Mouse (Mus musculus) G1E (cell line): Measurements from ENCODE around the gene Gpc5. TPM values are rescaled to one million over a fixed set of nuclear protein-coding genes. Genes with fewer than 3 reads are reported as not detected.

Experiments
- ATAC-seq: 2 replicates; pipeline ENCODE4 v1.8.0; 2016; ENCODE audit warnings: mild to moderate bottlenecking; ENCODE audit not compliant: insufficient number of reproducible peaks, poor library complexity, low FRiP score, severe bottlenecking; ENCODE audit errors: extremely low read depth
- DNase-seq: peaks from one replicate; pipeline ENCODE4 v3.0.0; 2012; ENCODE audit warnings: low spot score
- H3K27me3 ChIP-seq: 2 replicates; pipeline ENCODE4 v1.6.1; 2012; ENCODE audit warnings: mild to moderate bottlenecking, low read length, inconsistent platforms; ENCODE audit not compliant: insufficient read depth
- H3K36me3 ChIP-seq: replicated peaks from 2 replicates; pipeline ENCODE3; 2012; ENCODE audit warnings: mild to moderate bottlenecking, inconsistent platforms
- H3K4me1 ChIP-seq: 2 replicates; pipeline ENCODE4 v1.6.1; 2012; ENCODE audit warnings: low read depth, low read length, inconsistent platforms, mixed read lengths; ENCODE audit not compliant: insufficient read depth
- H3K4me3 ChIP-seq: 2 replicates; pipeline ENCODE4 v1.5.1; 2012; ENCODE audit warnings: low read depth, mild to moderate bottlenecking, inconsistent platforms, low read length, moderate library complexity, mixed read lengths
- H3K9me3 ChIP-seq: replicated peaks from 2 replicates; pipeline ENCODE4 v1.6.1; 2012; ENCODE audit warnings: inconsistent platforms
- CTCF ChIP-seq: IDR thresholded peaks from 2 replicates; pipeline ENCODE4 v1.5.1; 2012; ENCODE audit warnings: low read depth, low read length, inconsistent platforms, mixed read lengths
- GATA1 ChIP-seq: IDR thresholded peaks from 2 replicates; pipeline ENCODE4 v1.6.1; 2012; ENCODE audit warnings: borderline replicate concordance, low read length, inconsistent platforms, mixed read lengths
- GATA2 ChIP-seq: IDR thresholded peaks from 2 replicates; pipeline ENCODE4 v1.6.1; 2012; ENCODE audit warnings: low read depth, low read length, inconsistent platforms, borderline replicate concordance
- POLR2AphosphoS5 ChIP-seq: IDR thresholded peaks from 2 replicates; pipeline ENCODE4 v1.6.1; 2012; ENCODE audit warnings: low read depth, low read length, inconsistent platforms; ENCODE audit not compliant: insufficient replicate concordance
- TAL1 ChIP-seq: conservative IDR thresholded peaks from 2 replicates; pipeline ENCODE4 v1.6.1; 2012; ENCODE audit warnings: low read depth, low read length, inconsistent platforms, mixed read lengths
- polyA plus RNA-seq: library from polyadenylated mRNA; stranded (reverse); fragments of >175 nt; gene quantifications from 2 replicates; pipeline ENCODE4 v1.2.3, GENCODE M21; 2012
- total RNA-seq, 2 experiments: library from RNA; stranded (forward) in 1 of 2; stranded (reverse) in 1 of 2; fragments of 200-1000 nt in 1 of 2; fragments of >200 nt in 1 of 2; fragmentation: Nextera tagmentation in 1 of 2; gene quantifications; 2 replicates each; pipeline ENCODE4 v1.2.3; 2014 to 2017

Gene Gpc5
- total and polyA plus RNA-seq, 3 experiments = 0.16 TPM; not detected in 2

- ATAC-seq = no peak
- no peak overlapping the region for H3K4me3 ChIP-seq
- no peak for DNase-seq
- TF ChIP-seq GATA1 (no peak), CTCF (no peak), POLR2AphosphoS5 (no peak), GATA2 (no peak), TAL1 (no peak)
- H3K4me1 ChIP-seq = no peaks in the 10 kb centered on the region
- H3K36me3 ChIP-seq = no peaks in the 10 kb centered on the region
- no peaks in the 10 kb centered on the region for H3K27me3 ChIP-seq
- H3K9me3 ChIP-seq = peaks cover 18% of the 10 kb centered on the region
Observed at GRCm38 (mm10) chr14:116558141-116558800, 1466.3 kb downstream of the Gpc5 start.

- no peak for TF ChIP-seq TAL1
- TF ChIP-seq CTCF = no peak
- no peak for TF ChIP-seq POLR2AphosphoS5
- TF ChIP-seq GATA2 = no peak
- TF ChIP-seq GATA1 = no peak
- ATAC-seq (no peak), DNase-seq (no peak)
- Histone ChIP-seq H3K27me3 (no peaks in the 10 kb centered on the region), H3K36me3 (no peaks in the 10 kb centered on the region), H3K9me3 (peaks cover 18% of the 10 kb centered on the region), H3K4me3 (no peak overlapping the region), H3K4me1 (no peaks in the 10 kb centered on the region)
Observed at GRCm38 (mm10) chr14:116559990-116560389, 1468.0 kb downstream of the Gpc5 start.
